Mouse (Mus musculus) CH12.LX (cell line): ENCODE measurements around the gene Elovl6. TPM values are rescaled to one million over a fixed set of nuclear protein-coding genes. Genes with fewer than 3 reads are reported as not detected.

ENCODE experiments used
- DNase-seq: peaks from one replicate; pipeline ENCODE4 v3.0.0-alpha.2; 2013; ENCODE audit errors: extremely low read depth
- H3K27ac ChIP-seq: 2 replicates; pipeline ENCODE4 v1.5.1; 2012; ENCODE audit warnings: low read depth, mild to moderate bottlenecking, control low read depth, moderate library complexity; ENCODE audit not compliant: insufficient read depth
- H3K27me3 ChIP-seq: replicated peaks from 2 replicates; pipeline ENCODE3; 2012; ENCODE audit warnings: inconsistent platforms
- H3K36me3 ChIP-seq, 2 experiments: replicated peaks in 1 of 2; 2 replicates each; pipeline versions ENCODE3 to v1.6.1; 2012; ENCODE audit warnings: inconsistent platforms in 1 of 2, low read length in 1 of 2, mild to moderate bottlenecking in 1 of 2, mixed read lengths in 1 of 2, moderate library complexity in 1 of 2; ENCODE audit not compliant: control insufficient read depth in 1 of 2, insufficient read depth in 1 of 2
- H3K4me1 ChIP-seq, 2 experiments: 2 replicates each; pipeline ENCODE4 v1.6.1; 2012; ENCODE audit warnings: inconsistent platforms in 1 of 2, moderate library complexity in 1 of 2; ENCODE audit not compliant: insufficient read depth in 2 of 2, control insufficient read depth in 1 of 2
- H3K4me2 ChIP-seq: 2 replicates; pipeline ENCODE4 v1.6.1; 2012; ENCODE audit warnings: low read depth, mild to moderate bottlenecking, control low read depth; ENCODE audit not compliant: poor library complexity, insufficient read depth, severe bottlenecking
- H3K4me3 ChIP-seq, 3 experiments: fragments of 150-350 bp in 1 of 3; sonication (generic) in 1 of 3; replicated peaks in 1 of 3; 2 replicates each; pipeline versions ENCODE3 to v1.5.1; 2011 to 2012; ENCODE audit warnings: low read depth in 2 of 3, low read length in 2 of 3, mild to moderate bottlenecking in 2 of 3, moderate library complexity in 2 of 3, control low read depth in 1 of 3, improper control_type of control experiment in 1 of 3, inconsistent platforms in 1 of 3, mixed read lengths in 1 of 3; ENCODE audit not compliant: poor library complexity in 1 of 3
- H3K79me2 ChIP-seq: replicated peaks from 2 replicates; pipeline ENCODE4 v1.6.1; 2012; ENCODE audit warnings: mild to moderate bottlenecking, moderate library complexity; ENCODE audit not compliant: control insufficient read depth, poor library complexity, insufficient read depth, severe bottlenecking; ENCODE audit errors: extremely low read depth
- H3K9ac ChIP-seq: 2 replicates; pipeline ENCODE4 v1.6.1; 2012; ENCODE audit warnings: low read depth, mild to moderate bottlenecking, control low read depth, moderate library complexity; ENCODE audit not compliant: insufficient read depth
- H3K9me3 ChIP-seq: replicated peaks from 2 replicates; pipeline ENCODE3; 2012; ENCODE audit warnings: low read length, inconsistent platforms, mixed read lengths
- CHD1 ChIP-seq: IDR thresholded peaks from 2 replicates; pipeline ENCODE4 v1.6.1; 2012; ENCODE audit warnings: low read depth, low read length, improper control_type of control experiment, inconsistent platforms
- CHD2 ChIP-seq: IDR thresholded peaks from 2 replicates; pipeline ENCODE4 v1.6.1; 2011; ENCODE audit warnings: low read length, improper control_type of control experiment
- CTCF ChIP-seq, 2 experiments: IDR thresholded peaks in 1 of 2; conservative IDR thresholded peaks in 1 of 2; 2 replicates each; pipeline ENCODE4 v1.5.1; 2011 to 2012; ENCODE audit warnings: low read depth in 2 of 2, low read length in 2 of 2, improper control_type of control experiment in 1 of 2, inconsistent platforms in 1 of 2, mild to moderate bottlenecking in 1 of 2, moderate library complexity in 1 of 2
- ELF1 ChIP-seq: IDR thresholded peaks from 2 replicates; pipeline ENCODE4 v1.6.1; 2014; ENCODE audit warnings: low read depth, mild to moderate bottlenecking, inconsistent platforms, low read length, improper control_type of control experiment
- JUN ChIP-seq: IDR thresholded peaks from 2 replicates; pipeline ENCODE4 v1.6.1; 2011; ENCODE audit warnings: low read depth, mild to moderate bottlenecking, low read length, improper control_type of control experiment, moderate library complexity; ENCODE audit not compliant: insufficient read depth
- KAT2A ChIP-seq: IDR thresholded peaks from 2 replicates; pipeline ENCODE4 v1.6.1; 2012; ENCODE audit warnings: low read length, improper control_type of control experiment, inconsistent platforms; ENCODE audit not compliant: insufficient replicate concordance
- SIN3A ChIP-seq: IDR thresholded peaks from 2 replicates; pipeline ENCODE4 v1.6.1; 2012; ENCODE audit warnings: low read length, improper control_type of control experiment, inconsistent platforms
- TCF12 ChIP-seq: IDR thresholded peaks from 2 replicates; pipeline ENCODE4 v1.6.1; 2014; ENCODE audit warnings: low read depth, mild to moderate bottlenecking, inconsistent platforms, low read length, improper control_type of control experiment
- ZKSCAN1 ChIP-seq: IDR thresholded peaks from 2 replicates; pipeline ENCODE4 v1.6.1; 2012; ENCODE audit warnings: low read depth, inconsistent platforms, low read length, improper control_type of control experiment, borderline replicate concordance
- dilution Hi-C: fragments of 300-500 bp; cut with MboI; formaldehyde crosslinking; loops from 2 replicates; pipeline ENCODE4 v1.14.3; 2020; ENCODE audit warnings: low sequenced_read_pairs; ENCODE audit not compliant: extremely low pct_unique_long_range_greater_than_20kb, extremely low pct_ligation_motif_present
- in situ Hi-C: fragments of 300-500 bp; cut with MboI; formaldehyde crosslinking; loops from 3 replicates; pipeline ENCODE4 v1.14.3; 2019; ENCODE audit warnings: low sequenced_read_pairs, low pct_ligation_motif_present, low pct_unique_long_range_greater_than_20kb, mixed read lengths
- polyA plus RNA-seq: library from polyadenylated mRNA; unstranded; fragments of >175 nt; gene quantifications from 2 replicates; pipeline ENCODE4 v1.2.1, GENCODE M21; 2012; ENCODE audit warnings: low read depth; ENCODE audit not compliant: insufficient read length
- total RNA-seq, 2 experiments: library from RNA; depleted of rRNA; stranded (reverse); fragments of 300-350 nt in 1 of 2; fragments of >200 nt in 1 of 2; gene quantifications; 2 replicates each; pipeline ENCODE4 v1.2.3; 2012 to 2014

Gene Elovl6
- total and polyA plus RNA-seq, 3 experiments, result 1.7 to 6.8 (median 6.0) TPM

DNA sequence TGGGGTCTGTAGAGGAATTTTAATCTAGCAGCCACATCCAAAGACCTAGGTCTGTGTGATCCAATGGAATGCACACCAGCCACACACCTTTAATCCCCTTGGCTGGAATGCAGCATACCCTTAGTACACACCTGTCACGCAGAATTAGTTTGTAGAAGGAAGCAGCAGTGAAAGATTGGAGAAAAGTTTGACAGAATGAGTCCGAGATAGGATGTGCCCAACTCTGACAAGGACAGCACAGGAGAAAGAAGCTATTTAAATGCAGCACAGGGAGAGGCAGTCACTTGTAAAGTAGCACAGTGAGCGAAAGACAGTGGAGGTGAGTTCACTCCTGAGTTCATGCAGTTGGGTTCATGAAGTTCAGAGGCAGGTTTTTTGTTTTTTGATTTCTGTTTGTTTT, 11.2 kb downstream of the Elovl6 start:
- peaks cover 0 to 19% of the 10 kb centered on the region in 2 experiments for H3K36me3 ChIP-seq
- no peak overlapping the region for H3K27ac ChIP-seq
- no peaks in the 10 kb centered on the region for H3K4me1 ChIP-seq
- H3K4me3 ChIP-seq, result no peak overlapping the region
- H3K9ac ChIP-seq, result no peak overlapping the region
- H3K4me2 ChIP-seq, result no peak overlapping the region
- peaks cover 2% of the 10 kb centered on the region for H3K9me3 ChIP-seq
- TF ChIP-seq SIN3A, result no peak
- no peak for TF ChIP-seq JUN
- TF ChIP-seq CTCF (conservative IDR thresholded peaks at IDR 0.05 in 1 of 2, IDR thresholded peaks at IDR 0.05 in 1 of 2; ENCODE audit: low read depth in 2 of 2, low read length in 2 of 2), result no peak
- dilution Hi-C loops, result no loop called here
- DNase-seq, result no peak
- H3K79me2 ChIP-seq, result no peaks in the 10 kb centered on the region
- no peaks in the 10 kb centered on the region for H3K27me3 ChIP-seq
- in situ Hi-C loops, result no loop called here

DNA sequence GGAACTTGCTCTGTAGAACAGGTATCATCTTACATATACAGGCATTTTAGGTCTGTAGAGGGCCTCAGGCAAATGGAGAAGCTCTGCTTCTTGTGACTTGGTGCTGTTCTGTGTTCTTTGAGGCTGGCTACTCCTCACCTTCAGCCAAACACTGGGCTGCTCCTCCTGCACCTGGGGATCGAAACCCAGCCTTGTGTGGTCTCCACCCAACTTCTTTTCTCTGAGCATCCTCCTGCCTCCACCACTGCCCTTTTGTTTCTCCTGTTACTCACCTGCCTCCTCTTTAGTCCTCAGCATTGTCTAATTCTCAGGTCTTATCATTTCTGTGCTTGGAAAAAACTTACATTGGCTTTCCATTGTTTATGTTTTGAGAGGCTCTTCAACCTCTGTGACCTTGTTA, 12.1 kb downstream of the Elovl6 start:
- Histone ChIP-seq H3K27me3 (no peaks in the 10 kb centered on the region), H3K4me1 (no peaks in the 10 kb centered on the region), H3K9ac (no peak overlapping the region), H3K4me3 (no peak overlapping the region), H3K9me3 (peaks cover 2% of the 10 kb centered on the region), H3K79me2 (no peaks in the 10 kb centered on the region; the same call in 1 of the 2 replicates), H3K4me2 (no peak overlapping the region), H3K27ac (no peak overlapping the region), H3K36me3 (peaks cover 0 to 19% of the 10 kb centered on the region in 2 experiments)
- dilution Hi-C loops, result no loop called here
- TF ChIP-seq CHD1 (no peak), ELF1 (no peak), CHD2 (no peak), SIN3A (no peak), JUN (no peak), KAT2A (no peak)
- no peak for DNase-seq
- in situ Hi-C loops, result no loop called here

DNA sequence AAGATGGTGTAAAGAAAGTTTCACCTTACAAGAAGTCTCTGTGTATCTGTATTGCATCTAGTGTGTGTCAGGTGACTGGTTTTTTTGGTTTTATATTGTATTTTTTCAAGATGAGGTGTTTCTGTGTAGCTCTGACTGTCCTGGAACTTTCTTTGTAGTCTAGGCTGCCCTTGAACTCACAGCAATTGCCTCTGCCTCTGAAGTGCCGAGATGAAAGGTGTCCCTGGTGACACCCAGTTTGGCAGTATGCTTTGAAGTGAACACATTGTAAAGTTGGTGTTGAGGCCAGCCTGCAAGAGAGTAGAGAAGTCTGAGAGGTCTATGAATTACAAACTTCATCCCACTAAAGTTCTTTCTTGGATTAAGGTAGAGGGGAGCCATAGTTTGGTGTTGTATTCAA, 13.1 kb downstream of the Elovl6 start:
- H3K36me3 ChIP-seq, result peaks cover 0 to 18% of the 10 kb centered on the region in 2 experiments
- no peak overlapping the region for H3K4me2 ChIP-seq
- no peak for TF ChIP-seq TCF12
- TF ChIP-seq ZKSCAN1, result no peak
- TF ChIP-seq, all 38 proteins: peak for 0
- in situ Hi-C loops (no loop called here), dilution Hi-C loops (no loop called here)
- Histone ChIP-seq H3K9ac (no peak overlapping the region), H3K27ac (no peak overlapping the region), H3K9me3 (peaks cover 2% of the 10 kb centered on the region), H3K27me3 (no peaks in the 10 kb centered on the region), H3K4me3 (no peak overlapping the region), H3K79me2 (no peaks in the 10 kb centered on the region; the same call in 1 of the 2 replicates), H3K4me1 (no peaks in the 10 kb centered on the region)
- no peak for DNase-seq
